Mouse (Mus musculus): ENCODE results near the gene Olfr370. TPM values are rescaled to one million over a fixed set of nuclear protein-coding genes. Genes with fewer than 3 reads are reported as not detected.

Olfr370 gene
- polyA plus RNA-seq, 2 experiments: not detected

- no peaks in the 10 kb centered on the region for H3K27me3 ChIP-seq (ENCODE audit: control insufficient read depth, insufficient read depth, low read length)
- no peak for ATAC-seq (ENCODE audit: insufficient read depth)
- peak overlapping the region; percentile 85 for H3K9ac ChIP-seq (replicated peaks)
- peaks cover 9 to 10% of the 10 kb centered on the region in 2 experiments; a peak in 3 of 4 replicates for H3K4me1 ChIP-seq (replicated peaks; ENCODE audit: control insufficient read depth in 2 of 2, insufficient read depth in 2 of 2, low read length in 1 of 2)
- DNase-seq (ENCODE audit: low read depth in 3 of 3, low spot score in 3 of 3): no peak
- TF ChIP-seq CTCF (IDR thresholded peaks at IDR 0.05; ENCODE audit: low read depth) (no peak), EP300 (IDR thresholded peaks at IDR 0.05; ENCODE audit: low read depth) (no peak)
- H3K36me3 ChIP-seq (replicated peaks; ENCODE audit: control insufficient read depth, insufficient read depth, low read depth): no peaks in the 10 kb centered on the region; the same call in 1 of the 2 replicates
- no peak overlapping the region for H3K27ac ChIP-seq
- peak overlapping the region in 1 of 2 experiments; percentile 65; a peak in 2 of 4 replicates for H3K4me3 ChIP-seq (ENCODE audit: insufficient read depth in 1 of 2, low read depth in 2 of 2, low read length in 2 of 2)
- H3K4me2 ChIP-seq (ENCODE audit: low read depth): peak overlapping the region; percentile 90
- WGBS (ENCODE audit: insufficient replicate concordance): 84% methylated on average over 3 of the region's 3 CpGs
- H3K9me3 ChIP-seq (ENCODE audit: control insufficient read depth, low read length): no peaks in the 10 kb centered on the region
Observed at GRCm38 (mm10) chr8:83592682-83593081, 57.1 kb downstream of the Olfr370 start.

GRCm38 (mm10) chr8:83593325-83594166 lies 58.0 kb downstream of the Olfr370 start:
- H3K27ac ChIP-seq: peak overlapping the region; percentile 43
- H3K9ac ChIP-seq (replicated peaks): peak overlapping the region; percentile 85
- H3K4me3 ChIP-seq (ENCODE audit: insufficient read depth in 1 of 2, low read depth in 2 of 2, low read length in 2 of 2): peak overlapping the region; percentile 65 to 91
- no peak for TF ChIP-seq EP300 (IDR thresholded peaks at IDR 0.05; ENCODE audit: low read depth)
- no peak for TF ChIP-seq CTCF (IDR thresholded peaks at IDR 0.05; ENCODE audit: low read depth)
- no peaks in the 10 kb centered on the region for H3K9me3 ChIP-seq (ENCODE audit: control insufficient read depth, low read length)
- DNase-seq (ENCODE audit: low read depth in 3 of 3, low spot score in 3 of 3) (no peak), ATAC-seq (ENCODE audit: insufficient read depth) (peak; percentile 7)
- peaks cover 12 to 16% of the 10 kb centered on the region in 2 experiments for H3K4me1 ChIP-seq (replicated peaks; ENCODE audit: control insufficient read depth in 2 of 2, insufficient read depth in 2 of 2, low read length in 1 of 2)
- 4% methylated on average over 22 of the region's 22 CpGs for WGBS (ENCODE audit: insufficient replicate concordance)
- H3K36me3 ChIP-seq (replicated peaks; ENCODE audit: control insufficient read depth, insufficient read depth, low read depth): no peaks in the 10 kb centered on the region; the same call in 1 of the 2 replicates
- no peaks in the 10 kb centered on the region for H3K27me3 ChIP-seq (ENCODE audit: control insufficient read depth, insufficient read depth, low read length)
- H3K4me2 ChIP-seq (ENCODE audit: low read depth): peak overlapping the region; percentile 90

GRCm38 (mm10) chr8:83594167-83595049 lies 58.8 kb downstream of the Olfr370 start:
- H3K27me3 ChIP-seq (ENCODE audit: control insufficient read depth, insufficient read depth, low read length): no peaks in the 10 kb centered on the region
- peak overlapping the region; percentile 65 to 91 for H3K4me3 ChIP-seq (ENCODE audit: insufficient read depth in 1 of 2, low read depth in 2 of 2, low read length in 2 of 2)
- H3K9me3 ChIP-seq (ENCODE audit: control insufficient read depth, low read length): no peaks in the 10 kb centered on the region
- no peaks in the 10 kb centered on the region; the same call in 1 of the 2 replicates for H3K36me3 ChIP-seq (replicated peaks; ENCODE audit: control insufficient read depth, insufficient read depth, low read depth)
- H3K4me2 ChIP-seq (ENCODE audit: low read depth): peak overlapping the region; percentile 90
- TF ChIP-seq EP300 (IDR thresholded peaks at IDR 0.05; ENCODE audit: low read depth) (peak; percentile 10; the same call in 1 of the 2 replicates), CTCF (IDR thresholded peaks at IDR 0.05; ENCODE audit: low read depth) (peak; percentile 38; the same call in 1 of the 2 replicates)
- peaks cover 21 to 24% of the 10 kb centered on the region in 2 experiments for H3K4me1 ChIP-seq (replicated peaks; ENCODE audit: control insufficient read depth in 2 of 2, insufficient read depth in 2 of 2, low read length in 1 of 2)
- H3K9ac ChIP-seq (replicated peaks): peak overlapping the region; percentile 85
- ATAC-seq (ENCODE audit: insufficient read depth) (peak; percentile 97), DNase-seq (ENCODE audit: low read depth in 3 of 3, low spot score in 3 of 3) (peak; percentile 97 to 99 (median 97))
- H3K27ac ChIP-seq: peak overlapping the region; percentile 94
- under 1% methylated on average over 43 of the region's 43 CpGs for WGBS (ENCODE audit: insufficient replicate concordance)

Other genes with a start within 250 kb of the Olfr370 start
- not detected in 2 replicates for gene Ucp1, start 245.4 kb upstream of the Olfr370 start, polyA plus RNA-seq (2012; rRNA removed)
- gene Ucp1, start 245.4 kb upstream of the Olfr370 start, polyA plus RNA-seq (2014; fragmentation: Nextera tagmentation; extraction: Ambion mirVana): not detected in 2 replicates
- gene Elmod2, start 203.3 kb upstream of the Olfr370 start, polyA plus RNA-seq (2012; rRNA removed): 2.1 and 2.9 TPM in 2 replicates
- 6.3 and 6.6 TPM in 2 replicates for gene Elmod2, start 203.3 kb upstream of the Olfr370 start, polyA plus RNA-seq (2014; fragmentation: Nextera tagmentation; extraction: Ambion mirVana)
- not detected in 2 replicates for gene Mgat4d, start 187.3 kb upstream of the Olfr370 start, polyA plus RNA-seq (2012; rRNA removed)
- gene Mgat4d, start 187.3 kb upstream of the Olfr370 start, polyA plus RNA-seq (2014; fragmentation: Nextera tagmentation; extraction: Ambion mirVana): not detected in 2 replicates
- 0.12 and 0.26 TPM in 2 replicates for gene Clgn, start 145.9 kb upstream of the Olfr370 start, polyA plus RNA-seq (2012; rRNA removed)
- gene Clgn, start 145.9 kb upstream of the Olfr370 start, polyA plus RNA-seq (2014; fragmentation: Nextera tagmentation; extraction: Ambion mirVana): 0.39 and 0.54 TPM in 2 replicates
- gene Scoc, start 77.4 kb upstream of the Olfr370 start, polyA plus RNA-seq (2012; rRNA removed): 23.6 and 40.3 TPM in 2 replicates
- 65.5 and 72.5 TPM in 2 replicates for gene Scoc, start 77.4 kb upstream of the Olfr370 start, polyA plus RNA-seq (2014; fragmentation: Nextera tagmentation; extraction: Ambion mirVana)
- 160 and 197 TPM in 2 replicates for gene Ndufb7, start 30.9 kb downstream of the Olfr370 start, polyA plus RNA-seq (2012; rRNA removed)
- gene Ndufb7, start 30.9 kb downstream of the Olfr370 start, polyA plus RNA-seq (2014; fragmentation: Nextera tagmentation; extraction: Ambion mirVana): 283 and 290 TPM in 2 replicates
- gene Tecr, start 72.2 kb downstream of the Olfr370 start, polyA plus RNA-seq (2012; rRNA removed): 176 and 217 TPM in 2 replicates
- 294 and 325 TPM in 2 replicates for gene Tecr, start 72.2 kb downstream of the Olfr370 start, polyA plus RNA-seq (2014; fragmentation: Nextera tagmentation; extraction: Ambion mirVana)
- 26.1 and 32.7 TPM in 2 replicates for gene Dnajb1, start 72.4 kb downstream of the Olfr370 start, polyA plus RNA-seq (2012; rRNA removed)
- gene Dnajb1, start 72.4 kb downstream of the Olfr370 start, polyA plus RNA-seq (2014; fragmentation: Nextera tagmentation; extraction: Ambion mirVana): 37.6 and 37.8 TPM in 2 replicates
- gene Gipc1, start 116.9 kb downstream of the Olfr370 start, polyA plus RNA-seq (2012; rRNA removed): 22.5 and 27.2 TPM in 2 replicates
- gene Gipc1, start 116.9 kb downstream of the Olfr370 start, polyA plus RNA-seq (2014; fragmentation: Nextera tagmentation; extraction: Ambion mirVana): 32.5 and 34.7 TPM in 2 replicates
- 0.09 and 0.19 TPM in 2 replicates for gene Ptger1, start 130.9 kb downstream of the Olfr370 start, polyA plus RNA-seq (2012; rRNA removed)
- gene Ptger1, start 130.9 kb downstream of the Olfr370 start, polyA plus RNA-seq (2014; fragmentation: Nextera tagmentation; extraction: Ambion mirVana): 0.18 and 0.47 TPM in 2 replicates
- 8.7 and 9.5 TPM in 2 replicates for gene Pkn1, start 163.4 kb downstream of the Olfr370 start, polyA plus RNA-seq (2012; rRNA removed)
- 6.9 TPM in 2 replicates for gene Pkn1, start 163.4 kb downstream of the Olfr370 start, polyA plus RNA-seq (2014; fragmentation: Nextera tagmentation; extraction: Ambion mirVana)
- 92.3 and 110 TPM in 2 replicates for gene Ddx39, start 179.4 kb downstream of the Olfr370 start, polyA plus RNA-seq (2012; rRNA removed)
- 191 and 199 TPM in 2 replicates for gene Ddx39, start 179.4 kb downstream of the Olfr370 start, polyA plus RNA-seq (2014; fragmentation: Nextera tagmentation; extraction: Ambion mirVana)
- 8.6 and 11.3 TPM in 2 replicates for gene Adgre5, start 205.5 kb downstream of the Olfr370 start, polyA plus RNA-seq (2012; rRNA removed)
- 8.7 and 8.9 TPM in 2 replicates for gene Adgre5, start 205.5 kb downstream of the Olfr370 start, polyA plus RNA-seq (2014; fragmentation: Nextera tagmentation; extraction: Ambion mirVana)